Mouse (Mus musculus): ENCODE measurements around the gene Sipa1l3.

GRCm38 (mm10) chr7:29462820-29463219, 55.6 kb downstream of the Sipa1l3 start:
- TF ChIP-seq CTCF (IDR thresholded peaks at IDR 0.05; ENCODE audit: extremely low read depth, insufficient read depth, low read length) (no peak), POLR2A (IDR thresholded peaks at IDR 0.05; ENCODE audit: extremely low read depth, insufficient read depth, low read length) (no peak)

All from cortical plate, adult 2 months (tissue).